Mouse (Mus musculus): ENCODE measurements around the gene Olfr324. TPM values are rescaled to one million over a fixed set of nuclear protein-coding genes. Genes with fewer than 3 reads are reported as not detected.
A peak's percentile ranks its signal among the peaks of the same experiment; 100 is the strongest.

The Olfr324 gene
- total RNA-seq, 2 experiments from 2014 or later, result not detected

GRCm38 (mm10) chr11:58606177-58606919, 11.4 kb downstream of the Olfr324 start:
- no peak overlapping the region for H3K27ac ChIP-seq
- no peak overlapping the region for H3K4me3 ChIP-seq
- no peak for DNase-seq
- intact Hi-C loops (cut with DNase I), result no loop called here
- no peak for TF ChIP-seq CTCF (IDR thresholded peaks at IDR 0.05)

DNA sequence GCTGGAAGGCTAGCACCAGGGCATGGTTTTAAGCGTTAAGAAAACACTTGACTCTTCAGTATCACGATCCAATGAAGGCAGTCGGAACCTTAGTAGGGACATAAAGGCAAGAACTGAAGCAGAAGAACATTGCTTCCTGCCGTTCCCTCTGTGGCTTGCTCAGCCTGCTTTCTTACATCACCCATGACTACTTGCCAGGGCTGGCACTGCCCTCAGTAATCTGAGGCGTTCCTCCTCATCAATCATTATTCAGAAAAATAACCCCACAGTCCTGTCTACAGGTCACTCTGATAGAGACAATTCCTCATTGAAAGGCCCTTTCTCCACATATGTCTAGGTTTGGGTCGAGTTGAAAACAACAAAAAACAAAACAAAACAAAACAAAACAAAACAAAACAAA, 12.1 kb downstream of the Olfr324 start:
- intact Hi-C loops (cut with DNase I), result no loop called here
- Histone ChIP-seq H3K4me3 (no peak overlapping the region), H3K27ac (no peak overlapping the region)
- TF ChIP-seq CTCF (IDR thresholded peaks at IDR 0.05), result no peak
- DNase-seq, result no peak

DNA sequence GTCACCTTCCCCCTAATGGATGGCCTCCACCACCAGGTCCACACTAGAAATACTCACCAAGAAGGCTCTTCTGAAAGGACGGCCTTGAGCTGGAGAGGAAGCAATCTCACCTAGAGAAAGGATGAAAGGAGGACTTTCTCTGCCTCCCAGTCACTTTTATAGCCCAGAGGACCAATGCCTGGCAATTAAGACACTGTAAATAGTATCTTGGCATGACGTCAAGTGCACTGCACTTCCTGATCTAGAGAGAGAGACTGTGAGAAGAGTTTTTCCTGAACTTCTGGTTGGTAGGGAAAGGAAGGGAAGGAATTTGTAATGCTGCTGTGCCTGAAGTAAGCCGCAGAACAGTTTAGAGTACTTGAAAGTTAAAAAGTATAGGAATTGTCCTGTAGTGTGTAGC, 18.4 kb downstream of the Olfr324 start:
- TF ChIP-seq CTCF (IDR thresholded peaks at IDR 0.05), result no peak
- no peak for DNase-seq
- Histone ChIP-seq H3K4me3 (no peak overlapping the region), H3K27ac (no peak overlapping the region)
- intact Hi-C loops (cut with DNase I), result no loop called here

DNA sequence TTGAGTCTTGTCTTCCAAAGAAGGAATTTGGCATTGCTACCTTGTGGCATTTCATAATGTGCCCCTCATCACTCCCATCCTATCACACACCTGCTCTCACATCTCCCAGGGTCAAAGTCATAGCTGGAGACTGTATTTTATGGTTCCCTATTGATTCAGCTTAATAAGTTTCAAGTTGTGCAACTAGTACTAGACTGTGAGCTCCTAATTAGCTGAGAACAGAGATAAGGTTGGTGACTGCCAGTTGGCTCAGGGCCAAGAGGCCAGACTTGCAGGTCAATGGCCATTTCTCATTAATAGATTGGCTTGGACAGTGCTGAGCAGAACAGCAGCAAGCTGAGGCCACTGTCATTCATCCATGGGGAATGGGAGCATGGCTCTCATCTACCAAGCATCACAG, 19.6 kb downstream of the Olfr324 start:
- TF ChIP-seq CTCF (IDR thresholded peaks at IDR 0.05), result no peak
- DNase-seq, result no peak
- H3K4me3 ChIP-seq, result no peak overlapping the region
- intact Hi-C loops (cut with DNase I), result no loop called here
- H3K27ac ChIP-seq, result no peak overlapping the region

DNA sequence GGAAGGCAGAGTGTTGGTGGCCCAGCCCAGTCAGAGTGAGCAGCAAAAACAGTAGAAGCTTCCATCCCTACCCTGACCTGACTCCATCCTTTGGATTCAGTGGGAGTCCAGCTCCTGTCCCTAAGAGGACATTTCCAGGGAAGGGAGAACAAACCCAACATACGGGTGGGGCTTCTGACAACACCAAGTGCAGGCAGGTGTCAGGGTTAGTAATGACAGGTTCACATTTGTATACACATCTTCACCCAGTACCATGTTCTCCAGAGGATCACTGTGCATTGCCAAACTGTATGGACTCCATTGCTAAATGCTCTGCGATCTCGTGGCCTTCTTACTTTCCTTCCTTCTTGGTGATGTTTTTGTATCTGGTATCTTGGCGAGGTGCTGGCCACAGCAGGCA, 21.1 kb downstream of the Olfr324 start, which contains the start of gene 2210407C18Rik:
2210407C18Rik (minus strand) TSS at position 101 of the 400 bp plus-strand sequence.
- H3K27ac ChIP-seq, result no peak within 1 kb of the TSS
- no peak for TF ChIP-seq CTCF (IDR thresholded peaks at IDR 0.05)
- no peak for DNase-seq
- no peak within 1 kb of the TSS for H3K4me3 ChIP-seq
- intact Hi-C loops (cut with DNase I), result no loop called here

DNA sequence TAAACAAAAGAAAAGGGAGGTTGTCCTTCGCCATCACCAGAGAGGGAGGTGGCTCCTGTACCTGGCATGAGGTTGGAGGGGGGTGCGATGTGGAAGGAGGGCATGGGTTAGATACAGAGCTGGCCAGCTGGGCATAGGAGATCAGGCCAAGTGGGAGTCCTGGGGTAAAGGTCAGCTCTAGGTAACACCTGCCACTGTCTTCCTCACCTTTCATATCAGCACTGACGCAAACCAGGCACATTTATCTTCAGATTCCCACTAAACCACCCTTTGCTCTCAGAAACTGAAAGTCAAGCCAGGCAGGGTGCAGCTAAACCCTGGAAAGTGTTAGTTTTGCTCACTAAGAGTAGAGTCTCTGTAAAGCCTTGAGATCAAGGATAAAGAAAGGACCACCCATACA, 23.5 kb downstream of the Olfr324 start:
- no peak overlapping the region for H3K27ac ChIP-seq
- no peak for TF ChIP-seq CTCF (IDR thresholded peaks at IDR 0.05)
- intact Hi-C loops (cut with DNase I), result no loop called here
- DNase-seq, result no peak
- H3K4me3 ChIP-seq, result no peak overlapping the region

- no peak overlapping the region for H3K4me3 ChIP-seq
- no peak for TF ChIP-seq CTCF (IDR thresholded peaks at IDR 0.05)
- intact Hi-C loops (cut with DNase I), result no loop called here
- no peak for DNase-seq
- H3K27ac ChIP-seq, result no peak overlapping the region
These were observed 23.9 kb downstream of the Olfr324 start for GRCm38 (mm10) chr11:58618793-58619192.

- TF ChIP-seq CTCF (IDR thresholded peaks at IDR 0.05), result no peak
- intact Hi-C loops (cut with DNase I), result no loop called here
- H3K4me3 ChIP-seq, result no peak overlapping the region
- DNase-seq, result no peak
- H3K27ac ChIP-seq, result no peak overlapping the region
These were observed 31.2 kb downstream of the Olfr324 start for GRCm38 (mm10) chr11:58626146-58626545.

- no peak within 1 kb of the TSS for H3K4me3 ChIP-seq
- no peak for TF ChIP-seq CTCF (IDR thresholded peaks at IDR 0.05)
- H3K27ac ChIP-seq, result no peak within 1 kb of the TSS
- intact Hi-C loops (cut with DNase I), result loop anchor here (10.0 kb wide), 1 partner anchor 336 kb away; no protein-coding TSS in a partner anchor
- DNase-seq, result no peak
These were observed 35.5 kb downstream of the Olfr324 start, which contains the start of gene Olfr323 for GRCm38 (mm10) chr11:58630401-58630800. TSS of gene Olfr323 (minus strand) at chr11:58630501.

- TF ChIP-seq CTCF (IDR thresholded peaks at IDR 0.05), result no peak
- intact Hi-C loops (cut with DNase I), result loop anchor here (5.0 to 10.0 kb wide), 2 partner anchors 233 to 340 kb away; no protein-coding TSS in a partner anchor
- DNase-seq, result no peak
- H3K4me3 ChIP-seq, result no peak overlapping the region
- H3K27ac ChIP-seq, result no peak overlapping the region
These were observed 40.0 kb downstream of the Olfr324 start for GRCm38 (mm10) chr11:58634878-58635277.

DNA sequence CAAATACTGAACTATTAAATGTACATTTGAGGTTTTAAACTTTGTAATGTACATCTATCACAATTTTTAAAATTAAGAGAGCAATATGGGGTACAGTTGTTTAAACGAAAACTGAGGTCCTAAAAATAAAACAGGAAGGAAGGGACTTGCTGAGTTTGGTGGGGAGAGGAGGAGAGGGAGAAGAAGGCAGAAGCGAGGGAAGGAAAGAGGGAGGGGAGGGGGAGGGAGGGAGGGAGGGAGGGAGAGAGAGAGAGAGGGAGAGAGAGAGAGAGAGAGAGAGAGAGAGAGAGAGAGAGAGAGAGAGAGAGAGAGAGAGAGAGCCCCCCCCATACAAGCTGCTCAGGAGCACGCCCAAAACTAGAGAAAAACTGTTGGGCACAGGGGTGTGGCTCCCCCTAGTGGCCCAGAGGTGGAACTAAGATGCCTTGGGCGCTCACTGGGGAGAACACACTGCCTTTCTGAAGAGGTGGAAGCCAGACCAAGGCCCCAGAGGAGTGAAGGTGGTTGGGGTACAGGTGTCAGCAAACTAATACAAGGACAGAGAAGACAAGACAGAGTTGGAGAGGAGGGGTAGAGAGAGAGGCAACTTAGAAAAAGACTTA, 41.6 kb downstream of the Olfr324 start:
- Histone ChIP-seq H3K4me3 (no peak overlapping the region), H3K27ac (no peak overlapping the region)
- intact Hi-C loops (cut with DNase I), result loop anchor here (5.0 to 10.0 kb wide), 2 partner anchors 234 to 342 kb away; no protein-coding TSS in a partner anchor
- peak; percentile 78 for TF ChIP-seq CTCF (IDR thresholded peaks at IDR 0.05)
- DNase-seq, result peak; percentile 51

DNA sequence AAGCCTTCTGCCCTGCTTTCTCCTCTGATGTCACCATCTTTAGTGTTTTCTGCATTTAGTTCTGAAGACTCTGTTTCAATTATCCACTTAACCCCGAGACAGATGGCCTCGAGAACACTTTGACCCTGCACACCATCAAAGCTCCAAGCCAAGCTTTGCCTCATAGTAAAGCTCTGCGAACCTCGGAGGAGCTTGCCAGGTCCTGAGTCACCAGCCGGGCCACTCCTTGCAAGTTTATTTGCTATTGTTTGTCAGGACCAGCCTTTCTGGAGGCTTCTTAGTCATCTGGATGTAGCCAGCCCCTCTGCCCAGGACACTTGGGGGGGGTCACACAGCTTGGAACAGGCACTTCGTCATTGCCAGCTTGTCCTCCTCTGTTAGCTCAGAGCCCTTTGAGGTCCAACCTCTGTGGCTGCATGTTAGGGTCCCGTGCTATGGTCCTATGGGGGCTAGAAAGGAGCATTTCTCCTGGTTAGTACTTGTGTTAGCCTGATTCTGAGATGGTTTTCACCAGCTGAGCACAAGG, 43.3 kb downstream of the Olfr324 start:
- H3K4me3 ChIP-seq, result no peak overlapping the region
- intact Hi-C loops (cut with DNase I), result loop anchor here (5.0 to 10.0 kb wide), 2 partner anchors 236 to 343 kb away; no protein-coding TSS in a partner anchor
- TF ChIP-seq CTCF (IDR thresholded peaks at IDR 0.05), result no peak
- no peak overlapping the region for H3K27ac ChIP-seq
- peak; percentile 69 for DNase-seq

- peak; percentile 24 for DNase-seq
- intact Hi-C loops (cut with DNase I), result no loop called here
- Histone ChIP-seq H3K27ac (no peak within 1 kb of the TSS), H3K4me3 (peak within 1 kb of the TSS; percentile 53)
- TF ChIP-seq CTCF (IDR thresholded peaks at IDR 0.05), result no peak
These were observed 45.5 kb downstream of the Olfr324 start, which contains the start of gene Trim58 for GRCm38 (mm10) chr11:58640272-58640867. TSS of gene Trim58 (plus strand) at chr11:58640465.
